Comparison of ENCODE assay signal across 8 mouse cellular contexts in genomic region chr19:46308303-46308702, GRCm38 (mm10). TPM values are rescaled to one million over a fixed set of nuclear protein-coding genes. Genes with fewer than 3 reads are reported as not detected.
DNase-seq lines count a peak whose midpoint lies in the region; ATAC-seq lines count a peak whose summit lies in the region.

No protein-coding gene starts in this region.

- H3K4me3 ChIP-seq in hindbrain, embryonic 13.5 days = peak overlapping the region; percentile 44; the same call in 1 of the 2 replicates
- H3K4me3 ChIP-seq in midbrain, embryonic 14.5 days (replicated peaks; ENCODE audit: low read depth, low read length) = peak overlapping the region; percentile 42; the same call in 1 of the 2 replicates

- DNase-seq in frontal cortex, postnatal 10 days (ENCODE audit: low spot score in 2 of 2) = peak; percentile 11 to 17
- DNase-seq in frontal cortex, adult 2 months (ENCODE audit: extremely low spot score in 1 of 2, low spot score in 1 of 2) = no peak
- DNase-seq in ovary, adult 18-20 months (ENCODE audit: low spot score) = peak; percentile 4
- DNase-seq in ovary, postnatal 36 days (ENCODE audit: low spot score) = no peak
- no peak for DNase-seq in midbrain, embryonic 14.5 days
- DNase-seq in c-Kit-positive CD71-positive TER-119-positive erythroid progenitor cells, embryonic 14.5 days (ENCODE audit: low spot score) = no peak
- DNase-seq in thymus, postnatal 14 days = no peak

- H3K27me3 ChIP-seq in hindbrain, embryonic 13.5 days = peaks cover 78% of the 10 kb centered on the region
- H3K27me3 ChIP-seq in midbrain, embryonic 14.5 days (ENCODE audit: control insufficient read depth, insufficient read depth, low read length) = peaks cover 25% of the 10 kb centered on the region; the same call in 1 of the 2 replicates

- peak overlapping the region; percentile 78 for H3K4me2 ChIP-seq in hindbrain, embryonic 13.5 days
- peak overlapping the region; percentile 81 for H3K4me2 ChIP-seq in midbrain, embryonic 14.5 days (ENCODE audit: low read length)

- no peaks in the 10 kb centered on the region for H3K9me3 ChIP-seq in hindbrain, embryonic 13.5 days
- H3K9me3 ChIP-seq in midbrain, embryonic 14.5 days (ENCODE audit: control insufficient read depth, low read length) = no peaks in the 10 kb centered on the region

- WGBS in hindbrain, embryonic 13.5 days = 54% methylated on average over 16 of the region's 16 CpGs
- 55% methylated on average over 16 of the region's 16 CpGs for WGBS in midbrain, embryonic 14.5 days

- no peak for ATAC-seq in hindbrain, embryonic 13.5 days (ENCODE audit: low FRiP score)
- no peak for ATAC-seq in midbrain, embryonic 14.5 days (ENCODE audit: low FRiP score, low TSS enrichment)

- H3K9ac ChIP-seq in hindbrain, embryonic 13.5 days = no peak overlapping the region
- 0 out of 2 replicates have a peak overlapping the region, but pooled peaks have one; percentile 50 for H3K9ac ChIP-seq in midbrain, embryonic 14.5 days (replicated peaks; ENCODE audit: low read length)

- peaks cover 30% of the 10 kb centered on the region for H3K36me3 ChIP-seq in hindbrain, embryonic 13.5 days
- peaks cover 20% of the 10 kb centered on the region for H3K36me3 ChIP-seq in midbrain, embryonic 14.5 days (ENCODE audit: control insufficient read depth, insufficient read depth, low read length)

- no peak overlapping the region for H3K27ac ChIP-seq in hindbrain, embryonic 13.5 days
- H3K27ac ChIP-seq in midbrain, embryonic 14.5 days (replicated peaks; ENCODE audit: low read depth, low read length) = no peak overlapping the region

- H3K4me1 ChIP-seq in hindbrain, embryonic 13.5 days (replicated peaks) = peaks cover 34% of the 10 kb centered on the region
- peaks cover 14% of the 10 kb centered on the region for H3K4me1 ChIP-seq in midbrain, embryonic 14.5 days (ENCODE audit: control insufficient read depth, insufficient read depth, low read length)

RNA-seq across cellular contexts. Expression of gene Nfkb2, which starts 4.2 kb away (rescaled TPM):
- 2.9 and 3.1 TPM in 2 replicates for polyA plus RNA-seq in frontal cortex, adult 2 months (2012; rRNA removed)
- polyA plus RNA-seq in hindbrain, embryonic 13.5 days (2015; fragmentation: Nextera tagmentation; extraction: Ambion mirVana) = 2.3 and 2.4 TPM in 2 replicates
- polyA plus RNA-seq in midbrain, embryonic 14.5 days (2014; fragmentation: Nextera tagmentation; extraction: Ambion mirVana) = 1.6 and 2.1 TPM in 2 replicates

RNA-seq across cellular contexts. Expression of gene Psd, which starts 18.7 kb away (rescaled TPM):
- 653 and 659 TPM in 2 replicates for polyA plus RNA-seq in frontal cortex, adult 2 months (2012; rRNA removed)
- polyA plus RNA-seq in hindbrain, embryonic 13.5 days (2015; fragmentation: Nextera tagmentation; extraction: Ambion mirVana) = 58.4 and 59.3 TPM in 2 replicates
- 112 and 144 TPM in 2 replicates for polyA plus RNA-seq in midbrain, embryonic 14.5 days (2014; fragmentation: Nextera tagmentation; extraction: Ambion mirVana)

RNA-seq across cellular contexts. Expression of gene Fbxl15, which starts 19.7 kb away (rescaled TPM):
- 33.2 and 36.5 TPM in 2 replicates for polyA plus RNA-seq in frontal cortex, adult 2 months (2012; rRNA removed)
- 39.8 and 40.0 TPM in 2 replicates for polyA plus RNA-seq in hindbrain, embryonic 13.5 days (2015; fragmentation: Nextera tagmentation; extraction: Ambion mirVana)
- 45.8 and 53.5 TPM in 2 replicates for polyA plus RNA-seq in midbrain, embryonic 14.5 days (2014; fragmentation: Nextera tagmentation; extraction: Ambion mirVana)

RNA-seq across cellular contexts. Expression of gene Cuedc2, which starts 30.2 kb away (rescaled TPM):
- 226 and 229 TPM in 2 replicates for polyA plus RNA-seq in frontal cortex, adult 2 months (2012; rRNA removed)
- polyA plus RNA-seq in hindbrain, embryonic 13.5 days (2015; fragmentation: Nextera tagmentation; extraction: Ambion mirVana) = 317 and 326 TPM in 2 replicates
- polyA plus RNA-seq in midbrain, embryonic 14.5 days (2014; fragmentation: Nextera tagmentation; extraction: Ambion mirVana) = 300 and 307 TPM in 2 replicates

RNA-seq across cellular contexts. Expression of gene Mfsd13a, which starts 32.6 kb away (rescaled TPM):
- polyA plus RNA-seq in frontal cortex, adult 2 months (2012; rRNA removed) = 30.4 and 39.6 TPM in 2 replicates
- 8.2 and 11.2 TPM in 2 replicates for polyA plus RNA-seq in hindbrain, embryonic 13.5 days (2015; fragmentation: Nextera tagmentation; extraction: Ambion mirVana)
- polyA plus RNA-seq in midbrain, embryonic 14.5 days (2014; fragmentation: Nextera tagmentation; extraction: Ambion mirVana) = 7.2 and 7.7 TPM in 2 replicates

Comparison
In these comparisons a context has a peak if more than half of its experiments do, and no peak if none do; other contexts are left out.
1. DNase-seq: peak in frontal cortex, postnatal 10 days (2 of 2) and ovary, adult 18-20 months (single experiment); none in frontal cortex, adult 2 months (0 of 2), ovary, postnatal 36 days (single experiment), midbrain, embryonic 14.5 days (single experiment), c-Kit-positive CD71-positive TER-119-positive erythroid progenitor cells, embryonic 14.5 days (single experiment) and thymus, postnatal 14 days (single experiment).